Mouse (Mus musculus): ENCODE data around the gene Ccdc13. TPM values are rescaled to one million over a fixed set of nuclear protein-coding genes. Genes with fewer than 3 reads are reported as not detected.

Gene Ccdc13
- under 1 TPM in 1 of 4 experiments, not detected in 3; 0.15 TPM for total RNA-seq (2022)

- no peak for DNase-seq (ENCODE audit: low spot score in 2 of 2)
Measured at GRCm38 (mm10) chr9:121838829-121839621, at the start of gene Ccdc13. Gene Ccdc13, minus strand, starts transcription at chr9:121839461.

GRCm38 (mm10) chr9:121882015-121882457, 42.8 kb upstream of the Ccdc13 start:
- no peak for DNase-seq (ENCODE audit: low spot score in 2 of 2)

DNA sequence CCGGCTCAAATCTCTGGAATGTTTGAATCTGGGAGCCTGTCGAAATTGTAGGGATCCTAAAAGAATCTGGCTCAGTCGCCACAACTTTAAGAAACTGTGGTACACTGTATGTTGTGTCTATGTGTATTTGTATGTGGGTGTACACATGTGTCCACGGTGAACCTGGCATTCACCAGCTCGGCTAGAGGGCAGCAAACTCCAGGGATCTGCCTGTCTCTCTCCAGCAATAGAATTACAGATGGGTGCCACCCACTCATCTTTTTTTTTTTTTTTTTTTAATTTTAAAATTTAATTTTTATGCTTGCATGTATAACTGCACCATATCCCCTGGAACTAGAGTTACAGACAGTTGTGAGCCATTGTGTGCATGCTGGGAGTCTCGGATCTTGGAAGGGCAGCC, 42.0 kb upstream of the Ccdc13 start:
- DNase-seq (ENCODE audit: low spot score in 2 of 2) = no peak

DNA sequence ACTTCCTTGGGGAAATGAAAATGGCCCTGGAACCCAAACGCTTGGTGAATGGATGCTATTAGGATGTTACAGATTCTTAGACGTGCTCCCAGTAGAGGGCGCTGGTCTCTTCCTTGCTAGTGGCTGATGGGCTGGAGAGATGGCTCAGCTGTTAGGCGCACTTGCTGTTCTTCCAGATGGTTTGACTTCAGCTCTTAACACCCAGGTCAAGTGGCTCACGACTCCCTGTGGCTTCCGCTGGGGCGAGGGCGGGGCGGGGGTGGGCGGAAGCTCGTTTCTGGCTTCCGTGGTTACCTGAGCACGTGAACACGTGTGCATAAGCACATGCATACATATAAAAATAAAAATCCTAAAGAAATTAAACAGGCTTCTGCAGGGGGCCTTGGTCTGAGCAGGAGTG, 41.6 kb upstream of the Ccdc13 start:
- DNase-seq (ENCODE audit: low spot score in 2 of 2) = peak; percentile 69 to 71

- no peak for DNase-seq (ENCODE audit: low spot score in 2 of 2)
Measured at GRCm38 (mm10) chr9:121877052-121877740, 37.9 kb upstream of the Ccdc13 start.

DNA sequence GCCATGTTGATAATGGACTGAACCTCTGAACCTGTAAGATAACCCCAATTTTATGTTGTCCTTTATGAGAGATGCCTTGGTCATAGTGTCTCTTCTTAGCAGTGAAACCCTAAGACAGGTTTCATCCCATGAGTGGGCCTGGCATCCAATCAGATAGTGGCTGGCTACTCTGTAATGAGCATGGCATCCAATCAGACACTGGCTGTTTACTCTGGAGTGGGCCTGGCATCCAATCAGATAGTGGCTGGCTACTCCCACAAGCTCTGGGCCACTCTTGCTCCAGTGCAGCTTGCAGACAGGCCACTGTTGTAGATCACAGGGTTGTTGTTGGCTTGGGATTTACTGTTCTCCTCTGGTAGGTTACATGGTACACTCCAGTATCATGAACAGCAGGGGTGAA, 34.3 kb upstream of the Ccdc13 start:
- no peak for DNase-seq (ENCODE audit: low spot score in 2 of 2)

DNA sequence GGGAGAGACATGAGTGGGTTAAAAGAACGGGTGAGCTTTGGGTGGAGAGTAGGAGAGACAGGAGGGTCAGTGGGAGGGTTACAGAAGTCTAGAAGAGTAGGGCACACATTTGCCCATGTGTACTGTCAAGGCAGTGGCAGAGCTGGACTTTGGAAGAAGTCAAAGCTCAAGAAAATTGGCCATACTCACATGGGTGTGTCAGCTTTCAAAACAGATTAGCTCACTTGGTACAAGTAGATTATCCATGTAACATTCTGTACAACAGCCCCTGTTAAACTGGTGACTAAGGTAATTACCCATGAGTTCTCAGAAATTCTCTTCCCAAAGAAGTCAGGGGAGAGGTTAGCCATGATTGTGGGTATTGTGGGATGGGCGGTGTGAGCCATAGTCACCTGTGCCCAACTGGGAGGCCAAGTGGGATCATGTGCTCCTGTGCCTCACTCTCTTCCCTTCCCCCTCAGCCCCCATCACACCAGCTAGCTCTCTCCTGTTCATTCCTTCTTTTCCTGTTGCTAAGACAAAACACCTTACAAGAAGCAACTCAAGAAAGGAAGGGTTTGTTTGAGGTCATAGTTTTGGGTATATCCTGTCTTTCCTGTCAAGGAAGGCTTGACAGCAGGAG, 32.9 kb upstream of the Ccdc13 start:
- no peak for DNase-seq (ENCODE audit: low spot score in 2 of 2)

GRCm38 (mm10) chr9:121869973-121870515, 30.8 kb upstream of the Ccdc13 start:
- DNase-seq (ENCODE audit: low spot score in 2 of 2) = no peak

DNA sequence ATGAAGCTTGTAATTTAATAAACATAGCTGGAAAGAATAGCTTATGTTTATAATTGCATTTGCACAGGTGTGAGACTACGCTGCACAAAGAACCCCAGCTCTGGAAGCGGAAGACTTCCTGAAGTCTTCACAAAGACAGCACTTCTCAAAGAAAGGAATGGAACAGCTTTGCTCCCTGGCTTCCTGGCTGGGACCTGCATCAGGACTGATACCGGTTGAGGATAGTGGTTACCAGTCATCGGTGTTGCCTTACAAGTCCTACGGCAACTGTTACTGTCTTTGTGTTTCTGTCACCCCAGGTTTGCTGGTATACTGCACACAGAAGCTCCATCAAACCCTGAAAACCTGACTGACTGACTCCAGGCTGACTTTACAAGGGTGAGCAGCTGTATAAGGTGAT, 30.2 kb upstream of the Ccdc13 start:
- no peak for DNase-seq (ENCODE audit: low spot score in 2 of 2)

GRCm38 (mm10) chr9:121868236-121868635, 29.0 kb upstream of the Ccdc13 start:
- no peak for DNase-seq (ENCODE audit: low spot score in 2 of 2)

DNA sequence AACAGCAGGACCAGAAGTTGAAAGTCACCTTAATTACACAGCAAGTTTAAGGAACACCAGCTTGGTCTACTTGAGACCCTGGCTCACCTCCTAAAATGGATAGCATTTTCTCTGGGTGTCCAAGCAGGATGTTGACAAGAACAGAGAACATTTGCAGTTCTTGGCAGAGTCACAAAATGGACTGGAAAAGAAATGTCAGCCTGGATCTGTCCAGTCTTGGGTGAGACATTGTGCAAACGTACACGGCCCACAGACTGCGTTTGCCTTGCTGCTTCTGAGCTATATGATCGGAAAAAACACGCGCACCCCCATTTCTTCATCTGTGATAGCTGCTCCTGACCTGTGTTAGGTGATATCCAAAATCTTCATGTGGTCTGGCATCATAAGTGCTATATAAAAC, 28.4 kb upstream of the Ccdc13 start:
- no peak for DNase-seq (ENCODE audit: low spot score in 2 of 2)

DNA sequence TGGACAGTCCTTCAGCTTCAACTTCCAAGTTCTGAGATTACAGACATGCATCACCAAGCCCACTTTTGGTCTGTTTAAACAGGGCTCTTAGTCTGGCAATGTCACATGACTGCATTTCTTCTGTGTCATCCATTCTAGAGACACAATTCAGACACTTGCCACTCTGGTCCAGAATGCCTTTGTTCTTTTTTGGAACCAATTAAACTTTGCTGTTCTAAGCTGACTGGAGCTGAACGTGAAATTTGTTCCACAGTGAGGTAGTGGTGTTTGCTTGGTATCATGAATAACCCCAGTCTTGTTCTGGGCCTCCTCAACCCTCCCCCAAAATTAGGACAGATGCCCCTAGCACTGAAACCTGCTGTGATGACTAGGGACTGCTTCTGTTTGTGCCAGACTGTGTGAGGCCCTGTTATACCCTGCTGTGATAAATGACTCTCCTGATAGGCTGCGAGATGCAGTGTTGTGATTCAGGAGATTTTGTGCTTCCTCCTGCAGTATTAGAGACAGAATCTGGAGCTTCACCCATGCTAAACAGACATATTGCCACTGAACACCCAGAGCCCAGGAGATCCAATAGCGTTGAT, 26.3 kb upstream of the Ccdc13 start:
- no peak for DNase-seq (ENCODE audit: low spot score in 2 of 2)

- no peak for DNase-seq (ENCODE audit: low spot score in 2 of 2)
Measured at GRCm38 (mm10) chr9:121864837-121865236, 25.6 kb upstream of the Ccdc13 start.

- no peak for DNase-seq (ENCODE audit: low spot score in 2 of 2)
Measured at GRCm38 (mm10) chr9:121860921-121861320, 21.7 kb upstream of the Ccdc13 start.

DNA sequence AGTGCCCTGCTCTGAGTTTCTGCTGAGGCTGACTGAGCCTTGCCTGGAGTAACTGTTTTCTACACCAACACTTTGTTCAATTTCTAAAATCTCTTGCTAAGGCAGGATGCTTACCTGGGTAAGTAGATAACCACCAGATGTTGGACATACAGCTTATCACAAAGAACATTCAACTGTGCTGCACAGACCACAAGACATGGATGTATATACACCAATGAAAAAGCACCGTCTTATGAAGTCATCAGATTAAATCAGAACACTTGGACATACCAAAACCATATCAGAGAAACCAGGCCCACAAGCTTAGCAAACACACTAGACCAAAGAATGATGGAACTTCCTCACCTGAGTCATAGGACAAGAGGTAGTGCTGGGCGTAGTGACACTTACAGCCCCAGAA, 20.1 kb upstream of the Ccdc13 start:
- no peak for DNase-seq (ENCODE audit: low spot score in 2 of 2)

DNA sequence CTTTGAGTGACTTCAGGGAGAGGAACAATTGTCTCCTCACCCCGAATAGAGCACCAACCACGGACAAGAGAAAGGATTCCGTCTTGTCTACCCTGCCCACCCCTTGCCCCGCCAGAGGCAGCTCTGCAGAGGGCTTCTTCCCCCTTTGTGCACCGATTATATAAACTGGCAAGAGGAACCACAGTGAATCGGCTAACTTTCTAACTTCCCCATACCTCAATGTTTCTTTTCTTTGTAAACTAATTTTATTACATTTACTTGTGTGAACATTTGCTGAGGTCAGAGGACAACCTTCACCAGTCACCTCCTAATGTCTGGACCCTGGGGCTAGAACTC, 18.9 kb upstream of the Ccdc13 start, which contains the start of gene Higd1a:
Gene Higd1a, minus strand, starts transcription at position 210 of the 336 bp plus-strand sequence.
- no peak for DNase-seq (ENCODE audit: low spot score in 2 of 2)

DNA sequence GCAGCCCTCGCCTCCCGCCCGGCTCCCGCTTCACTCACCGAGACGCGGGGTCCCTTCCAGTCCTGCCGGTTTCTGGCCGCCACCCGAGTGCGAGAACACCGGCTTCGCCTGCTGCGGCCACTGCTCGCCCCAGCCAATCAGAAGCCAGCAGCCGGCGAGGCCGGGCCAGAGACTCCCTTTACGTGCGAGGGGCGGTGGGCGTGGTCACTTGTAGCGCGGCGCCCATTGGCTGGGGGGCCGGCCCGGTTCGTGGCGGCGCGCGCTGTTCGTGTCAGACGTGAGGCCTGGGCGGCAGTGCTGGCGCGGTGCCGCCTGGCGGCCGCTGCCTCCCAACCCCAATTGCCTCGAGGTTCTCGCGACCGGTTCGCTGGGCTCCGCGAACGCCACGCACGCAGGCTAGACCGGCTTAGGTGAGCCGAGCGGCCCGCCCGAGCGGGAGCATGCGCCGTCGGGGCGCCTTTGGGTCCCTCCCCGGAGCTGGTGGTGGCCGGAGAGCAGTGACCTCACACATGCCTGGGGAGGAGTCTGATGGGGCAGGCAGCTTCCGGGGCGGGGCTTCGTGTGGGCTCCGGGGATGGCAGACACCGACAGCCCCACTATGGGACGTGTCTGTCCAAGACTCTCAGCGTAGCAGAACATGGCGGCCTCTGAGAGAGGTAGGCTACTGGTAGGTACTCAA, 18.4 kb upstream of the Ccdc13 start:
- DNase-seq (ENCODE audit: low spot score in 2 of 2) = peak; percentile 96 to 98

DNA sequence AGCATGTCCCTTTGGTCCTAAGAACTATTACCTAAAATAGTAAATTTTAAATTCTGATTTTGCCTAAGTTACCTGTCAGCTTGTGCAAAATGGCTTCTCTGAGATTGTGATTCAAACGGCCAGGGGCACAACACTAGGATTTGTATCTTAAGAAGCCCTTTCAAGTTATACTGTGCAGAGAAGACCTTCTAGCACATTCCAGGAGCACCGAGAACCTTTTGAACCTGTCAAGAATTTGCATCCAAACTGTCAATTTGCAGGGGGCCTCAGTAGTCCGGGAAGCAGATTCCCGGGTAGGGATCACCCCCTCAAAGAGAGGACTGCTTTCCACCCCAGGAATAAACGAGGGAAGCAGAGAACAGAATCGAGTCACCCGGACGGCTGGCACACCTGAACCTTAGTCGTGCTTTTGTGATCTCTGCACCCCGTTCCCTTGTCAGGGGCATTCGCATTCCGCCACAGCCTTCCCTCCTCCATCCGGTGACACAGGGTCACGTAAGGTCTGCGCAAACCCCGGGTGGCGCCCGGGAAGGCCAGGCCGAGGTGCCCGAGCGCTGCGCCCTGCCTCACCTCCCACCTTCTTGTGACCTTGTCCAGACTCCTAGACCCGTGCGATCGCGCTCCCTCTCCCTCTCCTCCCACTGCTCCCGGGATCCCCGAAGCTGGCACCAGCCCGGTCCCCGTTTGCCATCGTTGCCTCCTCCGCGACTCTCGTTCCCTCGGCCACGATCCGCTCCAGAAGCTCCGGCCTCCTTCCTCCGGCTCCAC, 17.6 kb upstream of the Ccdc13 start:
- DNase-seq (ENCODE audit: low spot score in 2 of 2) = peak in 1 of 2 experiments; percentile 39

GRCm38 (mm10) chr9:121854246-121854645, 15.0 kb upstream of the Ccdc13 start:
- no peak for DNase-seq (ENCODE audit: low spot score in 2 of 2)

DNA sequence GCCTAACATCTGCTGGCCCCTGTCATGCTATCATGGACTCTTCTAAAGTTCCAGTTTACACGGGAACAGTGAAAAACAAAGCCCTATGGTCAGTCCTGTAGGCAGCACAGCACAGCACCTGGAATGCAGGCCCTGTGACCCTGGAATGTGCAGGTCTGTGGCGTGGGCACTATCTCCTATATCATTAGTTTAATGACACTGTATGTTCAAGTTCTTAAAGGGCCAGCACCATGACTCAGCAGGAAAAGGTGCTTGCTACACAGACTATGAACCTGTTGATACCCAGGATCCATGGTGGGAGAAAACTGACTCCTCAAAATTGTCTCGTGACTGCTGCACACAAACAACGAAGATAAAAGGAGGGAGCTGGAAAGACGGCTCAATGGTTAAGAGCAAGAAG, 8.6 kb upstream of the Ccdc13 start:
- DNase-seq (ENCODE audit: low spot score in 2 of 2) = no peak

All from gastrocnemius, adult 8-10 months (tissue).